Mouse (Mus musculus) ES-E14 (cell line): ENCODE measurements around the gene Cdyl. TPM values are rescaled to one million over a fixed set of nuclear protein-coding genes. Genes with fewer than 3 reads are reported as not detected.

Experiments
- DNase-seq: peaks from one replicate; pipeline ENCODE4 v3.0.0-alpha.2; 2013; ENCODE audit warnings: low read depth, low spot score
- H3K27ac ChIP-seq: 2 replicates; pipeline ENCODE4 v1.5.1; 2012; ENCODE audit warnings: low read depth, mild to moderate bottlenecking, low read length, moderate library complexity, mixed read lengths; ENCODE audit not compliant: poor library complexity, insufficient read depth, severe bottlenecking
- H3K36me3 ChIP-seq: 2 replicates; pipeline ENCODE4 v1.6.1; 2012; ENCODE audit warnings: mild to moderate bottlenecking, low read length, moderate library complexity, mixed read lengths; ENCODE audit not compliant: control insufficient read depth, poor library complexity, insufficient read depth, severe bottlenecking
- H3K4me1 ChIP-seq, 2 experiments: fragments of 150-350 bp in 1 of 2; sonication (generic) in 1 of 2; 2 replicates each; pipeline ENCODE4 v1.6.1; 2012; ENCODE audit warnings: low read length in 2 of 2, mild to moderate bottlenecking in 1 of 2, mixed read lengths in 1 of 2; ENCODE audit not compliant: control insufficient read depth in 2 of 2, insufficient read depth in 2 of 2, poor library complexity in 1 of 2
- H3K4me3 ChIP-seq, 2 experiments: fragments of 150-350 bp in 1 of 2; sonication (generic) in 1 of 2; 2 replicates each; pipeline ENCODE4 v1.5.1; 2012; ENCODE audit warnings: low read length in 2 of 2, low read depth in 1 of 2, mild to moderate bottlenecking in 1 of 2, mixed read lengths in 1 of 2; ENCODE audit not compliant: insufficient read depth in 1 of 2, poor library complexity in 1 of 2, severe bottlenecking in 1 of 2
- H3K9ac ChIP-seq: 2 replicates; pipeline ENCODE4 v1.6.1; 2012; ENCODE audit warnings: low read depth, mild to moderate bottlenecking, low read length, mixed read lengths; ENCODE audit not compliant: poor library complexity, insufficient read depth, severe bottlenecking
- H3K9me3 ChIP-seq: fragments of 150-350 bp; sonication (generic); 2 replicates; pipeline ENCODE4 v1.6.1; 2012; ENCODE audit warnings: low read depth, mild to moderate bottlenecking, low read length; ENCODE audit not compliant: control insufficient read depth, insufficient read depth
- CHD2 ChIP-seq: IDR thresholded peaks from 2 replicates; pipeline ENCODE4 v1.6.1; 2014; ENCODE audit warnings: mild to moderate bottlenecking, low read depth, low read length, inconsistent platforms
- HCFC1 ChIP-seq: IDR thresholded peaks from 2 replicates; pipeline ENCODE4 v1.6.1; 2012; ENCODE audit warnings: low read length, inconsistent platforms, borderline replicate concordance; ENCODE audit not compliant: insufficient read depth
- MAFK ChIP-seq: IDR thresholded peaks from 2 replicates; pipeline ENCODE4 v1.6.1; 2014; ENCODE audit warnings: mild to moderate bottlenecking, low read depth, low read length, inconsistent platforms; ENCODE audit not compliant: insufficient read depth
- ZC3H11A ChIP-seq: IDR thresholded peaks from 2 replicates; pipeline ENCODE4 v1.6.1; 2012; ENCODE audit warnings: low read depth, mild to moderate bottlenecking, inconsistent platforms, low read length, borderline replicate concordance
- ZNF384 ChIP-seq: IDR thresholded peaks from 2 replicates; pipeline ENCODE4 v1.6.1; 2012; ENCODE audit warnings: low read depth, low read length, inconsistent platforms
- in situ Hi-C, 2 experiments: fragments of 600-800 bp; cut with MboI; formaldehyde crosslinking; loops; one replicate each; pipeline ENCODE4 v1.15.1; 2025; ENCODE audit warnings: low sequenced_read_pairs in 2 of 2, inconsistent platforms in 1 of 2; ENCODE audit not compliant: unreplicated experiment in 2 of 2
- total RNA-seq: library from RNA; depleted of rRNA; stranded (reverse); fragments of 300-350 nt; gene quantifications from 2 replicates; pipeline ENCODE4 v1.2.3, GENCODE M21; 2012

Cdyl gene
- total RNA-seq, 1 experiment: 20.3 TPM

DNA sequence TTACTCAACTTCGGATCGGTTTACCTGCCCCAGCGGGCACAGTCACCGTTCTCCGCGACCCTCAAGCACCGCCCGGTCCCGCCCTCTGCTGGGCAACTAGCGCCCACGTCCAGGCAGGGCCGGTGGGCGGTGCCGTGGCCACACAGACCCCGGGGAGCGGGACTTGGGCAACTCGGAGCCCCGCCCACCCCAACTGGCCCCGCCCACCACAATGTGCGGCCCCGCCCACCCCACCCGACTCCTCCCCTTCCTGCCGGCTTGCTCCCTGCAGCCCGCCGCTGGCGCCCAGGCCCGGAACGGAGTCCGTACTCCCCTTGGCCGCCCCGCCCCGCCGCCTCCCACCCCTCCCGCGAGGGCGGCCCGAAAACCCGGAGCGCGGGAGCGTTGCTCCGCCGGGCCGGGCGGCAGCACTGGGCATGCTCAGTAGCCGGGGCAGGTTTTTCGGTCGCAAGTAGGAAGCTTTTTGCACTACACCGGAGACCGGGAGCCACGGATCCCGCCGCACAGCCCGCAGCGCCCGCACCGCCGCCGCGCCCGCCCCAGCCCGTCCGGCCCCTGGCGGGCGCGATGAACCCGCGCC is 81.5 kb downstream of the Cdyl start:
- Histone ChIP-seq H3K27ac (peak overlapping the region; percentile 66), H3K4me3 (peak overlapping the region; percentile 81 to 99), H3K9ac (peak overlapping the region; percentile 94), H3K9me3 (no peaks in the 10 kb centered on the region), H3K4me1 (peaks cover 5% of the 10 kb centered on the region in 2 experiments; a peak in 3 of 4 replicates), H3K36me3 (no peaks in the 10 kb centered on the region)
- in situ Hi-C loops: no loop called here
- DNase-seq: peak; percentile 71
- TF ChIP-seq MAFK (no peak), CHD2 (no peak)

DNA sequence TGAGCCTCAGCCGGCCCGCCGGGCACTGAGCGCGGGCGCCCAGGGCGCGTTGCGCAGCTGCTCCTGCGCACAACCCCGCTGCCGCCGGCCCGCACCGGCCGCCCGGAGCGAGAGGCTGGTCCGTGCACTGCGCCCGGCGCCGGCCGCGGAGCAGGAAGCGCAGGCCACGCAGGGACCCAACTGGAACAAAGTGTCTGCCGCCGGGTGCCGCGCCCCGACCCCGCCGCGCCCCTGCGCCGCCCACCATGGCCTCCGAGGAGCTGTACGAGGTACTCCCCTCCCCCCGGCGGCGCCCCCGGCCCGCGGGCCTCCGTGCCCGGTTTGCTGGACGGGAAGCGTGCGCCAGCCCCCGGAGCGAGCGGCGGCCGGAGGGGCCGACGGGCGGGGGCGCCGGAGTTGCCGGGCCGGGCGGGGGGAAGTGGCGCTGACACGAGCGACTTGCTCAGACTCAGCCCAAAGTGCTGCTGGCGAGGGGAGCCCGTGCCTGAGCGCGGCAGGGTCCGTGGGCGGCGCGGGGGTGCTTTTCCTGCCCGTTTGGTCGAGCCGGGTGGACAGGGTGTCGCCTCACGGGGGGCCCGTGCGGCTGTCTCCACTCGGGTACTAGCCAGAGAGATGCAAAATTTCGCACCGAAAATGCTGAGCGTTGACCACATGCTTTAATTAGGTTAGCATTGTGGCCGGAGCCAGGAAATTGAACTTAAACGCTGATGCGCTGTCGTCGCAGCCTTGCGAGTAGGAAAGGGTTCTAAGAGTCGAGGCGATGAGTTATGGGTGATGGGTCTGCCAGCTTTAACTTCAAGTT is 82.2 kb downstream of the Cdyl start:
- Histone ChIP-seq H3K4me3 (peak overlapping the region; percentile 81 to 99), H3K9me3 (no peaks in the 10 kb centered on the region), H3K27ac (peak overlapping the region; percentile 66), H3K9ac (peak overlapping the region; percentile 94), H3K4me1 (peaks cover 5 to 6% of the 10 kb centered on the region in 2 experiments; a peak in 3 of 4 replicates), H3K36me3 (no peaks in the 10 kb centered on the region)
- no peak for DNase-seq
- TF ChIP-seq MAFK: no peak
- TF ChIP-seq CHD2: no peak
- TF ChIP-seq HCFC1: no peak
- no peak for TF ChIP-seq ZNF384
- no peak for TF ChIP-seq ZC3H11A
- in situ Hi-C loops: no loop called here

DNA sequence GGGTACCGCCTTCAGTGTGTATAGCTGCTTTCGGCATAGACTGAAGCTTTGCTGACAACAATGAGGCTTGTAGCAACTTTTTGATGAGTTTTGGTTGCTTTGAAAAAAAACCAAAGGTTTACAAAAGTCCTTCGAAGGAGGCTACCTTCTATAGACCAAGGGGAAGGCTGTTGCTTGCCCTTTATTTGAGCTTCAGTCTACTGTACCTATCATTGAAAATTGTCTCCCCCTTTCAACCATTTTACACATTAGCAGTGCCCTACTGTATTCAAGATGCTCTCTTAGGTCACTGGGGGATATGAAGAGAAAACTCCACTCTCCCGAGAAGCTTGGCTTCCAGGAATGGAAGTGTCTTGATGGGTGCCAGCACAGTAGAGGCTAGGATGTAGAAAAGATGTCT is 83.1 kb downstream of the Cdyl start:
- H3K27ac ChIP-seq: no peak overlapping the region
- H3K9ac ChIP-seq: no peak overlapping the region
- peaks cover 5 to 7% of the 10 kb centered on the region in 2 experiments; a peak in 3 of 4 replicates for H3K4me1 ChIP-seq
- no peaks in the 10 kb centered on the region for H3K9me3 ChIP-seq
- no peaks in the 10 kb centered on the region for H3K36me3 ChIP-seq
- H3K4me3 ChIP-seq: peak overlapping the region; percentile 81 to 99; a peak in 3 of 4 replicates
- DNase-seq: no peak
- TF ChIP-seq ZNF384 (no peak), HCFC1 (no peak), MAFK (no peak)
- in situ Hi-C loops: no loop called here

GRCm38 (mm10) chr13:35743196-35743595 is 83.6 kb downstream of the Cdyl start:
- Histone ChIP-seq H3K4me1 (peaks cover 5 to 7% of the 10 kb centered on the region in 2 experiments; a peak in 3 of 4 replicates), H3K9ac (no peak overlapping the region), H3K9me3 (no peaks in the 10 kb centered on the region), H3K36me3 (no peaks in the 10 kb centered on the region), H3K4me3 (no peak overlapping the region), H3K27ac (no peak overlapping the region)
- DNase-seq: no peak
- in situ Hi-C loops: no loop called here
- TF ChIP-seq CHD2 (no peak), MAFK (no peak), HCFC1 (no peak), ZNF384 (no peak), ZC3H11A (no peak)
